Mouse (Mus musculus) naive thymus-derived CD4-positive, alpha-beta T cell, adult 2 months (primary cell): ENCODE measurements around the gene Cfap36.

Experiments used
- DNase-seq: peaks from one replicate; pipeline ENCODE4 v3.0.0-alpha.2; 2011; ENCODE audit warnings: low read depth

Gene Cfap36

DNA sequence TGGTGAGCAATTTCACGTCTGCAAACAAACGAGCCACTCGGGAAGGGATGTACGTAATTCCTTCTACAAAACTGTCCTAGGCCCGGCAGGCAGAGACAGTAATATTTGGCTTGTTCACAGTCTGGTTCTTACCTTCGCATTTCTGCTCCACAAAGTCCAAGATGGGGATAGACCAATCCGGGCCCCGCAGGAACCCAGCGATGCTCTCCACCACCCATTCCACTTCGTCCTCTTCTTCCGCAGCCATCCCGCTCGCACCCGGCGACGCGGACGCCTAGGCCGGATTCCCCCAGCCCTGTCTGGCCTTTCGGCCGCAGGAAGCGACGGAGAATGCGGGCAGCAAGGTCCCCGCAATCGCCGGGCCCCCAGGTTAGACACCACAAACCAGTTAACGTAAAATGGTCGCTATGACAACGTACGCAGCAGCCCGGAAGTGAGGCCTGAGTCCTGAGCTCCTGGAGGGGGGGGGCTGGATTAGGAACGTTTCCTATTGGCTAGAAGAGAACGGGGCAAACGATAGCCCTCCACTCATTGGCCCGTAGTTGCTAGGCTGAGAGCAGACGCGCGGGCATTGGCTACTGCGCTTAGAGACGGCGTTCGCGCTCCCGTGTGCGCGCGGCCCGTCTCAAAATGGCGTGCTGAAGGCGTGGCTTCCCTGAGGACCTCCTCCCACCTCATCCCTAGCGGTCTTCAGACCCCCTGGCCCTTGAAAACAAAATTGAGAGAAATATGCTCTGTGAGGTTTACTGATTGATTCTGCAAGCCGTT is at the start of gene Cfap36:
Cfap36 (minus strand) TSS at position 527 of the 768 bp plus-strand sequence.
- peak; percentile 95 for DNase-seq

GRCm38 (mm10) chr11:29287305-29287704 is 40.1 kb upstream of the Cfap36 start:
- no peak for DNase-seq

DNA sequence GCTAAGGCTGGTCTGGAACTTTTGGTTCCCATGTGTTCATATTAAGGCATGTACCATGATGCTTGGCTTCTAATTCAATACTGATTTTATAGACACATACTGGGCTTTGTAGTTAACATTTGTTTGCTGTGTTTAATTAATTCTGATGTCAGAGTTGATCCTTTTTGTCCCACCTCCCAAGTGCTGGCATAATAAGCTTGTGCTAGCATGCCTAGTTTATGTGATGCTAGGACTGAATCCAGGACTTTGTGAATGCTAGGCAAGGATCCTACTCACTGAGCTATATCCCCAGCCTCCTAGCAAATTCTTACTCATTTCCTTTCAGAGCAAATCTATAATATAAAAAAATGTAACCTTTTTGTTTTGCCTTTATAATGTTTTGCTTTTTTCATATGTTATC is 38.8 kb upstream of the Cfap36 start:
- DNase-seq = no peak

GRCm38 (mm10) chr11:29274758-29275157 is 27.5 kb upstream of the Cfap36 start:
- DNase-seq = no peak

- DNase-seq = peak; percentile 8
Observed at GRCm38 (mm10) chr11:29267824-29268223, 20.6 kb upstream of the Cfap36 start.

DNA sequence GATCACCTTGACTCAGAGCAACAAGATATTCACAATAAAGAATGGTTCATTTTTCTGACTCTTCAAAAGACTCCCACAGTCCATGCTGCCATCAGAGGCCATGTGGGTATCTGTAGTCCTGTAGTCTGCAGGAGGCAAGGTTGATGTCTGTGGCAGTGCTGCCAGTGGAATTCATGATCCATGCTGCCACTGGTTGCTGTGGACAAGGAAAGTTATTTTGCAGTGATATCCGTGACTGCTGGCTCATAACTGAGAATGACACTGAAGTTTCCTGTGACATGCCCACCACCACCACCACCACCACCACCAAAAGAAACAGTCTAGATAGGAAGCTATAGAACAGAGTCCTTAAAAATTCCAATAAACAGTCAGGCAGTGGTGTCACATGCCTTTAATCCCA is 7.4 kb upstream of the Cfap36 start:
- no peak for DNase-seq

DNA sequence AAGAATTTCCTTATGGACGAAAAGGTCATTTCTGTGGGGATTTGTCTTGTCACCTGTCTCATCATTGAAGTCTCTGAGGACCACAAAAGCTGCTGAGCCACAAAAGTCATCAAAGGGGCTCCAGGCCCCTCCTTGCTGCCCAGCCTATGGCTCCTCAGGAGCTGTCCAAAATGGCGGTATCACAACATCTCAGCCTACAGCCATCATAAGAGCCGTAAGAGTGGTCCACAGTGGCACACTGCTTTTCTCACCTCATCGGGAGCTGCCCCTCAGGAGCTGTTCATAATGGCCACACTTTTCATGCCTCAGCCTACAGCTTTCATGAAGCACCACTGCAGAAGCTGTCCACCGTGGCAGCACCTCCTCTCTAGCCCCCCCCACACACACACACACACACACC is 1.2 kb upstream of the Cfap36 start:
- no peak for DNase-seq

GRCm38 (mm10) chr11:29247725-29248124 is 516 bp upstream of the Cfap36 start:
- no peak for DNase-seq

DNA sequence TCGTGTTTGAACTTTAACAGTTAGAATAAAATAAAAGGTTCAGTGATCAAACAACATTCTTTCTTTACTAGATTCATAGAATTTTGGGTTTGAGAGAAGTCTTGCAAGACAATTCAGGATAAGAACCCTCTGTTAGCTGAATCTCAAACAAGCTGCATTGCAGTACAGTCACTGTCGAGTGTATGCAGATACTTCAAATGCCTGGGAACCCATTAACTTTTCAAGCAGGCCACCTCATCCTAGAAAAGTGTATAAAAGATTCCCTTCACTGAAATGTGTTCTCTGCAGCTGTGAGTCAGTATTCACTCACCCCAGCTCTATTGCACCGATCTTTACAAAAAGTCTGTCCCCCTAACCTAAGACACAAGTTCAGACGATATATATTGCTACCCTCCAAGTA is 1.2 kb downstream of the Cfap36 start:
- DNase-seq = peak; percentile 13

DNA sequence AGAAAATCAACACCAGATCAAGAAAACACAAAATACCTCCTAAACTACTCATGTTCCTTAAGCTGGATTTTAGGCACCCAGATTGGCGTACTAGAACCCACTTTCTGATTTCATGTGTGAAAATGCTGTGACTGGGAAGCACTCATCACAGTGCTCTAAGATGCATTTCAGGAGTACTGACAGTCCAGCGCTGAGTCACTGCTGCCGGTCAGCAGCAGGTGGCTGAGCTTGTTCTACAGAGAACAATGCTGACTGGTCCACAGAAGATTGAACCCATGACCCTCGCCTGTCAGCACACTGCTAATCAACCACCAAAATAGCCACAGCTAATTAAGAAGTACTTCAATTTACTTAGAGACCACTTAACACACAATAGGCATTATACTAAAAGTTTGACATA is 5.2 kb downstream of the Cfap36 start:
- DNase-seq = no peak

- DNase-seq = no peak
Observed at GRCm38 (mm10) chr11:29239353-29239752, 7.9 kb downstream of the Cfap36 start.

DNA sequence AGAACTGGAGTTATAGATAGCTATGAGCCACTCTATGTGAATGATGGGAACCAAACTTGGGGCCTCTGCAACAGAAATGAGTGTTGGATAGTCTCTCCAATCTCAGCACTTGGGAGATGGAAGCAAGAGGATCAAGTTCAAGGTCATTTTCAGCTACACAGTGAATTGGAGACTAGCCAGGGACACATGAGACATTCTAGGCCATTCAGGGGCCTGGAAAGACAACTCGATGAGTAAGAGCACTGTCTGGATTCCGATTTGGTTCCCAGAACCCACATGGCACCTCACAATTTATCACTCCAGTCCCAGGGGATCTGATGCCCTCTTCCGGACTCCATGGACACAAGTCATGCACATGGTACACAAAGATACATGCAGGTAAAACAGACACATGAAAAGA is 8.7 kb downstream of the Cfap36 start:
- no peak for DNase-seq

- DNase-seq = no peak
Observed at GRCm38 (mm10) chr11:29238047-29238446, 9.2 kb downstream of the Cfap36 start.

GRCm38 (mm10) chr11:29237364-29237763 is 9.8 kb downstream of the Cfap36 start:
- DNase-seq = no peak

DNA sequence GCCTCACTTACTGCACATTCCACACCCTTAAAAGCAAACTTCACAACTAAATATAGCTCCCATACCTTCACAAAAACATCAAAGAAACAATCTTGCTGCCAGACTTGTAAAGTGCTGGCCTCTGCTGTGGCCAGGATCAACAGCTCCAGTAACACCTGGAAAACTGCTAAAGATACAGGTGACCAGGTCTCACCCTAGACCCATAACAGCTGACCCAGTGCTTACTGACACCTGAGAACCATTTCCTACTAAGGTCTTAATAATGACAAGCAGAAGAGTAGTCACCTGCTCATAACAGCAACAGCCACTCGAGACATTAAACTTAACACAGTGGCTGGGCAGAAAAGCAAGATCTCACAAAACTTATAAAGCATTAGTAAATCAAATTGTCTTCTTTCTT is 13.6 kb downstream of the Cfap36 start:
- no peak for DNase-seq

GRCm38 (mm10) chr11:29228957-29229356 is 18.3 kb downstream of the Cfap36 start:
- no peak for DNase-seq

DNA sequence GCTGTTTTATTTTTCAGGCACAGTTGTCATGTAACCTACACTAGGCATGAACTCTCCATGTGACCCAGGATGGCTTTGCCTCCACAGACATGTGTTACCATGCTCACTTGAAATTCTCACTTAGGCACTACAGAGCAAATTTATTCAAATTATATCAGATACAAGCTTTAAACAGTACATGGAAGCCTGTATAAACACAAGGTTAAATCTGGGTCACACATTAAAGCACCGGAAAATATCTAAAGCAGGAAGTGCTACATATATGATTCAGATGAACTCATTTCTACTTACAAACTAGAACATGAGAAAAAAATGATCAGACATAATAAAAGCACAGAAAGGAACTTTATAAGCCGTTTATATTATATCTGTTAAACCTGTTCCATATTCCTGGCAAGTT is 22.5 kb downstream of the Cfap36 start:
- DNase-seq = no peak

DNA sequence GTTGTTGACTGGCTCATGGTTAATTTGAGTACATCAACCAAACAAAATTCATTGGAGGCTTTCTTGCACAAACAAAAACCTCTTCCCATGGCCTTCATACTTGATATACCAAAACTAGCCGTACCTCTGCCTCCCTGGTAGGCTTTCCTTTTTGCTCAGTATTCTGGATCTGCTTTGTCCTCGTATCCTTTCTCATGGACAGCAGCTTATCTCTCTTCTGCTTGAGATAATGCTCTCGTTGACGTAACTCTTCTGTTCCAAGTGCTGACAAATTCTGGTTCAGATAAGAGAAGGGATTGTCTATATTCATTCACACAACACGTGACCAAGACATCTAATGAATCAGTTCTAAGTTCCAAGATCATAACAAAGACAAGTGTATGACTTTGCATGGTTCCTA is 24.9 kb downstream of the Cfap36 start:
- no peak for DNase-seq

DNA sequence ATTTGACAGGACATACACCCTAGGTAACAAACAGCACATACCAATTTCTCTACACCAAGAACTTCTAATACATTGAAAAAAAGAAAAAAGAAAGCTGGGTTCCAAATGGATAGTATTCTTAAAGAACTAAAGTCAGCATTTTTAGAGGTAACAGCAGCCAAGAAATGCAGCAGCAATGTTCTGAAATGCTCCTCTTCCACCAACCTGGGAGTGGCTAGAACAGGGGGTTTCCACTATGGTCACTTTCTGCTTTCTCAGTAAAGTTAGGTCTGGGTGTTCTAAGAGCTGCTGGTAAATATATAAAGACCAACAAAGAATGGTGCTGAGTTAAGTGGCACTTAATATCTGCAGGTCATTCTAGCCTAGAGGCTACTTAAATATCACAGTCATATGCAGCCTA is 28.2 kb downstream of the Cfap36 start:
- DNase-seq = no peak

DNA sequence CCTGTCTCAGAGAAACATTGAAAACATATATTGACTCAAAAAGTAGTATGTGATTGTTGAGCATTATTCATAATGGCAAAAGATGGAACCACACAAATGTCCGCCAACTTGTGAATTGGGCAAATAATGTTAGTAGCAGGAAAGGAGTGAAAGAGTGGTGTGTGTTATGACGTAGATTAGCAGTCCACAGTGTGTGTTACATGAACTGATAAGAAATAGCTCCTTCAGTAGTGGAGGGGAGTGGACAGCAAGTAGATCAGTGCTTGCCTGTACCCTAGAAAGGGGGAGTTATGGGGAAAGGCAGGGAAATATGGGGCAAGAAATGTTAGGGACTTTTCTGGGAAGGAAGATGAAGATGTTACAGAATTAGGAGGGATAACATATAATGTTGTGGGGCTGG is 31.0 kb downstream of the Cfap36 start:
- no peak for DNase-seq

DNA sequence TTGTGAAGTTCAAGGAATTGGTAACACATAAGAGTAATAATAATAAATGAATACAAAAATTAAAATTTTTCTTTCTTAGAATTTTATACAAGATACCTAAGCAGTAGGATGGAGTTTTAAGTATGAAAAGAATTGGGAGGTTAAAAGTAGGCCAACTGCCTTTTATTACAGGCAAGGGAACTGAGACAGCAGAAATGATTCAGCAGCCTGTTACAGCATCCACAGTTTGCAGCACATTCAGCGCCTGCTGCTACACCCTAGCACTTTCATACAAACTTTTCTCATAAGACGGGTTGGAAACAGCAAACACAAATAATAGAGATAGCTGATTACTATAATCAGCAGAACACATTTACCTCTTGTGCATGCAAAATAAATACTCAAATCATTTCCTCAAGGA is 37.4 kb downstream of the Cfap36 start:
- DNase-seq = no peak

DNA sequence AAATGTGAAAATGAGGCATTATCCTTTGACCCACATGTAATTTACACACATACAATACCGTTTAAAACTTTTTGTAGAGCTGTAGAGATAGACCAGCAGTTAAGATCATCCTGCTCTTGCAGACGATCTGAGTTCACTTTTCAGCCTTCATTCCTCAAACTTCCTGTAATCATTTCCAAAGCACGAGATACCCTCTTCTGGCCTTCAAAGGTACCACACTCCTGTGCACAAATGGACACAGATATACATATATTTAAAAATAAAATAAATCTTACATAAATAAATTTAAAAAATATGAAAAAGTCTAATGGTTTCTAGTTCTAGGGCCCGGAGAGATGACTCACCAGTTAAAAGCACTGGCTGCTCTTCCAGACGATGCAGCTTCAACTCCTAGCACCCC is 43.6 kb downstream of the Cfap36 start:
- no peak for DNase-seq

GRCm38 (mm10) chr11:29188981-29189380 is 58.2 kb downstream of the Cfap36 start:
- no peak for DNase-seq

GRCm38 (mm10) chr11:29181751-29182150 is 65.5 kb downstream of the Cfap36 start:
- DNase-seq = no peak
